In genomic region chr1:83720166-83720565, GRCm38 (mm10) we compare ENCODE assay signal across 15 mouse cellular contexts.
"Had no signal": no experiment of that assay in that cellular context is flagged by ENCODE, and none has a peak within 500 bp of the region (broad histone marks: within the 10 kb centered on the region; RNA-seq: fewer than 3 reads in every experiment).

No protein-coding gene starts in this region.

- H3K4me1 ChIP-seq: megakaryocyte, embryonic 14.5 days; midbrain, embryonic 13.5 days; midbrain, embryonic 15.5 days; neural tube, embryonic 12.5 days; stomach, embryonic 15.5 days had no signal

- DNase-seq: lung, embryonic 14.5 days; lung, postnatal 14 days; lung, postnatal 36 days; right cerebral cortex, postnatal 14 days; thymus, adult 2 months; thymus, postnatal 25 days; thymus, postnatal 4 days had no signal

- H3K27me3 ChIP-seq: megakaryocyte, embryonic 14.5 days; midbrain, embryonic 13.5 days; midbrain, embryonic 15.5 days; neural tube, embryonic 12.5 days; stomach, embryonic 15.5 days had no signal

- ATAC-seq: midbrain, embryonic 13.5 days; midbrain, embryonic 15.5 days had no signal

- H3K36me3 ChIP-seq: midbrain, embryonic 13.5 days; midbrain, embryonic 15.5 days; neural tube, embryonic 12.5 days; stomach, embryonic 15.5 days had no signal

- H3K4me3 ChIP-seq: megakaryocyte, embryonic 14.5 days; midbrain, embryonic 13.5 days; midbrain, embryonic 15.5 days; neural tube, embryonic 12.5 days; stomach, embryonic 15.5 days had no signal

- H3K27ac ChIP-seq: macrophage; midbrain, embryonic 13.5 days; midbrain, embryonic 15.5 days; neural tube, embryonic 12.5 days; stomach, embryonic 15.5 days; stomach, postnatal 0 days had no signal

- H3K4me2 ChIP-seq: lung, embryonic 14.5 days; midbrain, embryonic 11.5 days; midbrain, embryonic 13.5 days; midbrain, embryonic 15.5 days; neural tube, embryonic 12.5 days; stomach, embryonic 15.5 days had no signal

- H3K9ac ChIP-seq: lung, embryonic 14.5 days; midbrain, embryonic 13.5 days; midbrain, embryonic 15.5 days; neural tube, embryonic 12.5 days; stomach, embryonic 15.5 days had no signal

- H3K9me3 ChIP-seq: megakaryocyte, embryonic 14.5 days; midbrain, embryonic 13.5 days; midbrain, embryonic 15.5 days; neural tube, embryonic 12.5 days; stomach, embryonic 15.5 days had no signal
